Mouse (Mus musculus) olfactory bulb, adult 2 months (tissue): Measurements from ENCODE around the gene Hist1h2ab. TPM values are rescaled to one million over a fixed set of nuclear protein-coding genes. Genes with fewer than 3 reads are reported as not detected.
A peak's percentile ranks its signal among the peaks of the same experiment; 100 is the strongest.
"Not testable (repeated sequence)": the region's sequence is repeated elsewhere in the genome, so short reads cannot be mapped to it uniquely, and the experiment has no call there.

Experiments used
- H3K27ac ChIP-seq: fragments of 200-500 bp; 2 replicates; pipeline ENCODE4 v1.5.1; 2012; ENCODE audit warnings: low read depth, low read length; ENCODE audit not compliant: insufficient read depth
- H3K4me1 ChIP-seq: fragments of 200-500 bp; 2 replicates; pipeline ENCODE4 v1.6.1; 2012; ENCODE audit warnings: low read length; ENCODE audit not compliant: control insufficient read depth, insufficient read depth
- H3K4me3 ChIP-seq: fragments of 200-500 bp; 2 replicates; pipeline ENCODE4 v1.5.1; 2012; ENCODE audit warnings: mild to moderate bottlenecking, low read depth, low read length, moderate library complexity; ENCODE audit not compliant: insufficient read depth
- CTCF ChIP-seq: fragments of 200-500 bp; IDR thresholded peaks from 2 replicates; pipeline ENCODE4 v1.5.1; 2012; ENCODE audit warnings: low read depth, mild to moderate bottlenecking, low read length, moderate library complexity; ENCODE audit not compliant: insufficient read depth
- POLR2A ChIP-seq: fragments of 200-500 bp; IDR thresholded peaks from 2 replicates; pipeline ENCODE4 v1.6.1; 2012; ENCODE audit warnings: mild to moderate bottlenecking, low read depth, low read length, moderate library complexity; ENCODE audit not compliant: insufficient read depth
- WGBS: fragments of 180-500 bp; shearing (Covaris S2); methylation state at CpG from one replicate; pipeline ENCODE4 v1.1.7; 2018; 5-methylcytosine and 5-hydroxymethylcytosine counted together
- polyA plus RNA-seq: library from polyadenylated mRNA; stranded (reverse); fragments of >200 nt; gene quantifications from 2 replicates; pipeline ENCODE4 v1.2.4, GENCODE M21; 2012; ENCODE audit warnings: low replicate concordance; ENCODE audit not compliant: missing spikeins, insufficient read depth, insufficient read length

Gene Hist1h2ab
- polyA plus RNA-seq, 1 experiment, result not detected

- WGBS, result 29% methylated on average over 4 of the region's 4 CpGs
- TF ChIP-seq POLR2A, result no peak
- TF ChIP-seq CTCF, result no peak
- peaks cover 9% of the 10 kb centered on the region for H3K4me1 ChIP-seq
- H3K4me3 ChIP-seq, result no peak overlapping the region
- H3K27ac ChIP-seq, result no peak overlapping the region
Observed at GRCm38 (mm10) chr13:23743963-23744362, 7.0 kb upstream of the Hist1h2ab start.

GRCm38 (mm10) chr13:23744421-23745380 lies 6.2 kb upstream of the Hist1h2ab start:
- H3K4me1 ChIP-seq, result peaks cover 9% of the 10 kb centered on the region
- WGBS, result 6% methylated on average over 19 of the region's 36 CpGs
- H3K4me3 ChIP-seq, result no peak overlapping the region; the same call in 1 of the 2 replicates
- H3K27ac ChIP-seq, result no peak overlapping the region
- TF ChIP-seq CTCF, result no peak
- no peak for TF ChIP-seq POLR2A

- Histone ChIP-seq H3K4me1 (peaks cover 9% of the 10 kb centered on the region), H3K4me3 (peak within 1 kb of the TSS; percentile 73), H3K27ac (peak within 1 kb of the TSS; percentile 99)
- under 1% methylated on average over 28 of the region's 28 CpGs for WGBS
- TF ChIP-seq POLR2A (no peak), CTCF (no peak)
Observed at GRCm38 (mm10) chr13:23745381-23746161, 5.4 kb upstream of the Hist1h2ab start, which contains the start of gene Hist1h3c. Gene Hist1h3c (minus strand): TSS chr13:23745602.

GRCm38 (mm10) chr13:23746201-23747080 lies 4.5 kb upstream of the Hist1h2ab start, which contains the start of gene Hist1h2bb:
Gene Hist1h2bb (plus strand): TSS chr13:23746734.
- WGBS, result under 1% methylated on average over 42 of the region's 58 CpGs
- H3K4me3 ChIP-seq, result peak within 1 kb of the TSS; percentile 73
- H3K27ac ChIP-seq, result peak within 1 kb of the TSS; percentile 99
- H3K4me1 ChIP-seq, result not testable (repeated sequence)

GRCm38 (mm10) chr13:23747081-23747891 lies 3.6 kb upstream of the Hist1h2ab start:
- no peak for TF ChIP-seq POLR2A
- TF ChIP-seq CTCF, result no peak
- Histone ChIP-seq H3K4me1 (peaks cover 11% of the 10 kb centered on the region), H3K4me3 (peak overlapping the region; percentile 47), H3K27ac (peak overlapping the region; percentile 95)
- WGBS, result 3% methylated on average over 13 of the region's 13 CpGs

DNA sequence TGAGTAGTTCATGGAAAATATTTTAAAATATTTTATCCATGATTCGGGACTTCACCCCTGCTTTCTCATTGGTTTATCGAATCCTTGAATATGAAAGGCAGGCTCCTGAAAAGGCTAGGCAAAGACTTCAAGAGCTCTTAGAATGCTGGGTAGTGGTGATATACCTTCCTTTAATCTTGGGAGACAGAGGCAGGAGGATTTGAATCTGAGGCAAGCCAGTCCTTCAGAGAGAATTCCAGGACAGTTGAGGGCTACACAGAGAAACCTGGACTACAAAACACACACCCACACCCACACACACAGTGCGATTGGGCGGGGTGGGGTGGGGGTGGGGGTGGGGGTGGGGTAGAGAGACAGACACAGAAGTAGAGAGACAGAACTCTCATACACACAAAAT lies 3.0 kb upstream of the Hist1h2ab start:
- peaks cover 14% of the 10 kb centered on the region for H3K4me1 ChIP-seq
- TF ChIP-seq CTCF, result no peak
- no peak for TF ChIP-seq POLR2A
- H3K4me3 ChIP-seq, result no peak overlapping the region
- no peak overlapping the region for H3K27ac ChIP-seq
- WGBS, result 8% methylated on average over 4 of the region's 4 CpGs

- no peak overlapping the region for H3K4me3 ChIP-seq
- H3K27ac ChIP-seq, result no peak overlapping the region
- TF ChIP-seq POLR2A (no peak), CTCF (no peak)
- H3K4me1 ChIP-seq, result peaks cover 14% of the 10 kb centered on the region
- 92% methylated on average over 5 of the region's 5 CpGs for WGBS
Observed at GRCm38 (mm10) chr13:23749563-23750121, 1.3 kb upstream of the Hist1h2ab start.
